20 mouse cellular contexts compared by ENCODE assay signal in the genomic region with DNA sequence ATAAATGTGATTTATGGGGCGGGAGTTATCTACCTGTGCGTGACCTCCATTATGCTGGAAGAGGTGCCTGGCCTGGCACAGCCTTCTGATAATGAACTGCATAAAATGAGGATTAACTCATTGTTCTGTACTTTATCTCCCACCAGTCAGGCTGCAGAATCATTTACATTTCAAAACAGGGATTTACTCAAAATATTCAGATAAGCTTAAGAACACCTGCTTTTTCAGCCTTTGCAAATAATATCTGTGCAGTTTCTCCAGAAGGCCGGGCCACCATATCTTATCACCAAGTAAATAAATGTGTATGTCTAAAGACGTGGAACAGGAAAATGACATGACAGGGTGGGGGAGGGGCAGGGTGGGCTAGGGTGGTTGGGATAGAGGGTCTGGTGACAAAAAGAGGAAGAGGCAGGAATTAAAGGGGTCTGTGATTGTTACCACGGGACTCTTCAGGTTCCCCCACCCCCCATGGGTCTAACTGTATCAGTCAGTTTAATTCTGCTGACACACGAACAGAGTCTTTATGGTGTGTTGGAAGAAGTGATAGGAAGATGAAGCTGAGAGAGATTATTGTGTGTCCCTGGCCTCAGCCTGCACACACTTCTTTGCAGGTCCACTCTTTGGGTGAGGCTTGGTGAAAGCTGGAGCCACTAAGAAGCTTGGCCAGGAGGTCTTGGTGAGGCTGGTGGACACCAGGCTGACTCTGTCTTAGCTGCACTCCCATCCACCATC.
A peak's percentile ranks its signal among the peaks of the same experiment; 100 is the strongest.
DNase-seq lines count a peak whose midpoint lies in the region; ATAC-seq and TF ChIP-seq lines count a peak whose summit lies in the region.
"Had no signal": no experiment of that assay in that cellular context is flagged by ENCODE, and none has a peak within 500 bp of the region (broad histone marks: within the 10 kb centered on the region; RNA-seq: fewer than 3 reads in every experiment).

No protein-coding gene starts in this region.

- H3K9ac ChIP-seq in hindbrain, embryonic 12.5 days = no peak overlapping the region
- H3K9ac ChIP-seq in hindbrain, embryonic 11.5 days (ENCODE audit: low read depth, low read length) = no peak overlapping the region
- H3K9ac ChIP-seq in hindbrain, embryonic 14.5 days = no peak overlapping the region
- H3K9ac ChIP-seq in midbrain, postnatal 0 days (replicated peaks; ENCODE audit: low read length, poor library complexity, severe bottlenecking) = no peak overlapping the region
- H3K9ac ChIP-seq: limb, embryonic 15.5 days; liver, embryonic 15.5 days; stomach, embryonic 15.5 days had no signal

- H3K4me1 ChIP-seq in hindbrain, embryonic 12.5 days = peaks cover 20% of the 10 kb centered on the region
- H3K4me1 ChIP-seq in hindbrain, embryonic 11.5 days (replicated peaks; ENCODE audit: control insufficient read depth, insufficient read depth, low read length) = no peaks in the 10 kb centered on the region
- H3K4me1 ChIP-seq in hindbrain, embryonic 14.5 days (replicated peaks; ENCODE audit: control insufficient read depth, insufficient read depth, low read length) = peaks cover 5% of the 10 kb centered on the region
- peaks cover 83% of the 10 kb centered on the region for H3K4me1 ChIP-seq in midbrain, embryonic 10.5 days
- H3K4me1 ChIP-seq in midbrain, postnatal 0 days (ENCODE audit: insufficient read depth, low read length) = 0 out of 2 replicates have a peak, but pooled peaks cover 3% of the 10 kb centered on the region
- H3K4me1 ChIP-seq: liver, embryonic 15.5 days; stomach, embryonic 15.5 days had no signal

- H3K4me2 ChIP-seq in hindbrain, embryonic 12.5 days (replicated peaks) = no peak overlapping the region
- no peak overlapping the region for H3K4me2 ChIP-seq in hindbrain, embryonic 11.5 days (replicated peaks; ENCODE audit: low read depth, low read length)
- H3K4me2 ChIP-seq in hindbrain, embryonic 14.5 days (replicated peaks) = no peak overlapping the region
- no peak overlapping the region for H3K4me2 ChIP-seq in midbrain, postnatal 0 days (ENCODE audit: low read depth, low read length, poor library complexity, severe bottlenecking)
- H3K4me2 ChIP-seq: heart, embryonic 11.5 days; limb, embryonic 15.5 days; liver, embryonic 15.5 days; stomach, embryonic 15.5 days had no signal

- no peaks in the 10 kb centered on the region for H3K9me3 ChIP-seq in hindbrain, embryonic 12.5 days (replicated peaks)
- H3K9me3 ChIP-seq in hindbrain, embryonic 11.5 days (ENCODE audit: control insufficient read depth, low read length) = no peaks in the 10 kb centered on the region
- H3K9me3 ChIP-seq in hindbrain, embryonic 14.5 days (ENCODE audit: control insufficient read depth, low read length) = no peaks in the 10 kb centered on the region
- no peaks in the 10 kb centered on the region for H3K9me3 ChIP-seq in midbrain, embryonic 10.5 days (replicated peaks)
- no peaks in the 10 kb centered on the region for H3K9me3 ChIP-seq in midbrain, postnatal 0 days (ENCODE audit: low read length)
- H3K9me3 ChIP-seq: limb, embryonic 15.5 days; liver, embryonic 15.5 days; stomach, embryonic 15.5 days had no signal

- no peak; the same call in 1 of the 2 replicates for ATAC-seq in hindbrain, embryonic 12.5 days (ENCODE audit: low FRiP score)
- ATAC-seq in hindbrain, embryonic 11.5 days (ENCODE audit: low FRiP score) = no peak
- ATAC-seq in hindbrain, embryonic 14.5 days (ENCODE audit: low FRiP score) = no peak
- no peak for ATAC-seq in midbrain, postnatal 0 days (ENCODE audit: low FRiP score)
- ATAC-seq in frontal cortex, adult (ENCODE audit: low TSS enrichment) = no peak

- no peak for TF ChIP-seq CTCF in midbrain, postnatal 0 days (IDR thresholded peaks at IDR 0.05)

- H3K27ac ChIP-seq in hindbrain, embryonic 12.5 days = peak overlapping the region; percentile 52
- H3K27ac ChIP-seq in hindbrain, embryonic 11.5 days (ENCODE audit: low read depth, low read length) = no peak overlapping the region
- H3K27ac ChIP-seq in hindbrain, embryonic 14.5 days = peak overlapping the region; percentile 41; the same call in 1 of the 2 replicates
- H3K27ac ChIP-seq in midbrain, embryonic 10.5 days (replicated peaks) = peak overlapping the region; percentile 87
- H3K27ac ChIP-seq in midbrain, postnatal 0 days (ENCODE audit: low read depth, low read length) = 0 out of 2 replicates have a peak overlapping the region, but pooled peaks have one; percentile 26
- H3K27ac ChIP-seq: limb, embryonic 15.5 days; liver, embryonic 15.5 days; macrophage; stomach, embryonic 15.5 days had no signal

- 40% methylated on average over 6 of the region's 6 CpGs for WGBS in hindbrain, embryonic 12.5 days
- 58% methylated on average over 6 of the region's 6 CpGs for WGBS in hindbrain, embryonic 11.5 days
- WGBS in hindbrain, embryonic 14.5 days = 43% methylated on average over 6 of the region's 6 CpGs
- 27% methylated on average over 6 of the region's 6 CpGs for WGBS in midbrain, embryonic 10.5 days
- WGBS in midbrain, postnatal 0 days = 26% methylated on average over 6 of the region's 6 CpGs

- no peak overlapping the region for H3K4me3 ChIP-seq in hindbrain, embryonic 12.5 days
- H3K4me3 ChIP-seq in hindbrain, embryonic 11.5 days (ENCODE audit: low read depth, low read length) = no peak overlapping the region
- H3K4me3 ChIP-seq in hindbrain, embryonic 14.5 days (replicated peaks; ENCODE audit: low read length) = no peak overlapping the region
- H3K4me3 ChIP-seq in midbrain, embryonic 10.5 days = no peak overlapping the region; the same call in 1 of the 2 replicates
- H3K4me3 ChIP-seq in midbrain, postnatal 0 days (ENCODE audit: low read depth, low read length) = no peak overlapping the region
- H3K4me3 ChIP-seq: limb, embryonic 15.5 days; liver, embryonic 15.5 days; stomach, embryonic 15.5 days had no signal

- H3K36me3 ChIP-seq in hindbrain, embryonic 12.5 days = no peaks in the 10 kb centered on the region
- no peaks in the 10 kb centered on the region for H3K36me3 ChIP-seq in hindbrain, embryonic 11.5 days (ENCODE audit: control insufficient read depth, insufficient read depth, low read length)
- H3K36me3 ChIP-seq in hindbrain, embryonic 14.5 days (replicated peaks; ENCODE audit: control insufficient read depth, insufficient read depth) = no peaks in the 10 kb centered on the region
- H3K36me3 ChIP-seq in midbrain, embryonic 10.5 days = no peaks in the 10 kb centered on the region
- no peaks in the 10 kb centered on the region for H3K36me3 ChIP-seq in midbrain, postnatal 0 days (ENCODE audit: insufficient read depth, low read length)
- H3K36me3 ChIP-seq: limb, embryonic 15.5 days; liver, embryonic 15.5 days; stomach, embryonic 15.5 days had no signal

- H3K27me3 ChIP-seq in hindbrain, embryonic 12.5 days = no peaks in the 10 kb centered on the region
- H3K27me3 ChIP-seq in hindbrain, embryonic 11.5 days (ENCODE audit: control insufficient read depth, insufficient read depth, low read length) = no peaks in the 10 kb centered on the region
- H3K27me3 ChIP-seq in hindbrain, embryonic 14.5 days (ENCODE audit: control insufficient read depth, insufficient read depth, low read length) = no peaks in the 10 kb centered on the region
- no peaks in the 10 kb centered on the region for H3K27me3 ChIP-seq in midbrain, embryonic 10.5 days (ENCODE audit: low read depth, poor library complexity, severe bottlenecking)
- H3K27me3 ChIP-seq in midbrain, postnatal 0 days (ENCODE audit: insufficient read depth, low read length) = no peaks in the 10 kb centered on the region
- H3K27me3 ChIP-seq: limb, embryonic 15.5 days; liver, embryonic 15.5 days; stomach, embryonic 15.5 days had no signal

- no peak for DNase-seq in hindbrain, embryonic 11.5 days (ENCODE audit: low spot score)
- no peak for DNase-seq in hindbrain, embryonic 14.5 days (ENCODE audit: low spot score)
- peak; percentile 36 for DNase-seq in midbrain, embryonic 10.5 days (ENCODE audit: low spot score)
- DNase-seq in midbrain, postnatal 0 days (ENCODE audit: low spot score) = no peak
- DNase-seq in kidney, postnatal 25 days = no peak
- DNase-seq: adrenal gland, postnatal 10 days; cerebellum, adult 11 months; cerebellum, postnatal 14 days; gastrocnemius, postnatal 36 days; heart, postnatal 10 days; kidney, adult 8-10 months; kidney, postnatal 14 days; spleen, adult 18-20 months had no signal
